Mouse (Mus musculus) limb, embryonic 11.5 days (tissue): ENCODE measurements at regions not wholly inside any gene's neighbourhood (a gene's known extent, or its start where the extent isn't known, plus 50 kb on each side); places are given as distances from the start of the nearest gene placed in this dataset.
A peak's percentile ranks its signal among the peaks of the same experiment; 100 is the strongest.

Experiments
- ATAC-seq: fragments of 200-750 bp; cut with Nextera tagmentation; 2 replicates; pipeline ENCODE4 v1.8.0; 2017; ENCODE audit warnings: low read depth; ENCODE audit not compliant: insufficient number of reproducible peaks, low FRiP score, low TSS enrichment
- DNase-seq: peaks from one replicate; pipeline ENCODE4 v3.0.0-alpha.2; 2015; ENCODE audit warnings: low spot score
- H3K27ac ChIP-seq: fragments of 300-500 bp; sonication (generic); replicated peaks from 2 replicates; pipeline ENCODE4 v1.5.1; 2014; ENCODE audit warnings: low read depth, mild to moderate bottlenecking, low read length
- H3K27me3 ChIP-seq: fragments of 300-500 bp; sonication (generic); 2 replicates; pipeline ENCODE4 v1.6.1; 2014; ENCODE audit warnings: mild to moderate bottlenecking, low read length, mixed read lengths; ENCODE audit not compliant: control insufficient read depth, insufficient read depth
- H3K36me3 ChIP-seq: fragments of 300-500 bp; sonication (generic); 2 replicates; pipeline ENCODE4 v1.6.1; 2014; ENCODE audit warnings: mild to moderate bottlenecking, low read length, moderate library complexity, mixed read lengths; ENCODE audit not compliant: control insufficient read depth, insufficient read depth
- H3K4me1 ChIP-seq: fragments of 300-500 bp; sonication (generic); 2 replicates; pipeline ENCODE4 v1.6.1; 2014; ENCODE audit warnings: low read length, mixed read lengths; ENCODE audit not compliant: control insufficient read depth, insufficient read depth
- H3K4me2 ChIP-seq: fragments of 300-500 bp; sonication (generic); 2 replicates; pipeline ENCODE4 v1.6.1; 2014; ENCODE audit warnings: low read depth, mild to moderate bottlenecking, moderate library complexity; ENCODE audit not compliant: severe bottlenecking
- H3K4me3 ChIP-seq: fragments of 300-500 bp; sonication (generic); 2 replicates; pipeline ENCODE4 v1.5.1; 2014; ENCODE audit warnings: low read depth, low read length
- H3K9ac ChIP-seq: fragments of 300-500 bp; sonication (generic); 2 replicates; pipeline ENCODE4 v1.6.1; 2014; ENCODE audit warnings: mild to moderate bottlenecking, low read length
- H3K9me3 ChIP-seq: fragments of 300-500 bp; sonication (generic); 2 replicates; pipeline ENCODE4 v1.6.1; 2016; ENCODE audit warnings: low read length; ENCODE audit not compliant: control insufficient read depth
- WGBS: fragments of 180-500 bp; shearing (Covaris S2); extraction: QIAGEN DNeasy Blood & Tissue Kit; methylation state at CpG from one replicate; pipeline ENCODE4 v1.1.7; 2014; 5-methylcytosine and 5-hydroxymethylcytosine counted together

DNA sequence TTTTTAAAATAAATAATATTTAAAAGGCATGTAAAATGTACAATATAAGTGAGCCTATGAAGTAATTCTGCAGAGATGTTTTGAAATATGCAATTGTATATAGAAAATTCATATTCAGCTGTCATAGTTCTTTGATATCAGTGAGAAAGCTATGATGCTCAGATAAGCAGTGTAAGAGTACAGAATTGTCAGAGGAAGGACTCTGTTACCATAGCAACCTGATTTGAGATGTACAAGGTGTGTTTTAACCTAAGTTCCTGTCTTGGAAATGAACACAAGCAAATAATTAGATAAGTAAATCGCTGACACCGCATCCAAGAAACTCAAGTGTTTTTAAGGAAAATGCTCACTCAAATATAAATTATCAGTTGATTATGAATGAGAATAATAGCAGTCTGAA, 271.8 kb downstream of the Gabrg2 start:
- ATAC-seq = no peak
- Histone ChIP-seq H3K4me1 (no peaks in the 10 kb centered on the region), H3K9ac (no peak overlapping the region), H3K36me3 (no peaks in the 10 kb centered on the region), H3K9me3 (no peaks in the 10 kb centered on the region), H3K27me3 (no peaks in the 10 kb centered on the region), H3K27ac (no peak overlapping the region), H3K4me3 (no peak overlapping the region), H3K4me2 (no peak overlapping the region)
- DNase-seq = no peak
- 95% methylated on average over 2 of the region's 2 CpGs for WGBS

DNA sequence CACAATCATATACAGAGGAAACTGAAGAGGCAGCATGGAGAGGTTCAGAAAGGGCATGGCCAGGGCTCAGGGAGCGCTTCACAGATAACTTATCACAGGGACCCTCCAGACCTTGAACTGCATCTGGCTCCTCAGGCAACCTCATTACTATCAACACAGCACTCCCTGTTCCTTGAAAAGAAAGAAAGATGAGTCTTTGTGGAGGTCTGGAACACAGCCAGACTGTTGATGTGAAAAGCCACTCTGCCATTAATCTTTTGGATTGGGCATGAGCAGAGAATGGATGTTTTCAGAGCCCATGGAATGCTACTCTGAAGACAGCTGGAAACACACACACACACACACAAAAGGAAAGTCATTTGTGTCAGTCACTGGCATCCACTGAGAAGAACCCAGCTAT, 284.0 kb downstream of the Gabrg2 start:
- Histone ChIP-seq H3K9ac (no peak overlapping the region), H3K9me3 (no peaks in the 10 kb centered on the region), H3K27ac (no peak overlapping the region), H3K36me3 (no peaks in the 10 kb centered on the region), H3K4me3 (no peak overlapping the region), H3K27me3 (no peaks in the 10 kb centered on the region), H3K4me2 (no peak overlapping the region), H3K4me1 (no peaks in the 10 kb centered on the region)
- ATAC-seq (no peak), DNase-seq (no peak)
- 85% methylated on average over 1 of the region's 1 CpGs for WGBS

GRCm38 (mm10) chr11:41690682-41691081, 310.0 kb downstream of the Gabrg2 start:
- no peak for ATAC-seq

DNA sequence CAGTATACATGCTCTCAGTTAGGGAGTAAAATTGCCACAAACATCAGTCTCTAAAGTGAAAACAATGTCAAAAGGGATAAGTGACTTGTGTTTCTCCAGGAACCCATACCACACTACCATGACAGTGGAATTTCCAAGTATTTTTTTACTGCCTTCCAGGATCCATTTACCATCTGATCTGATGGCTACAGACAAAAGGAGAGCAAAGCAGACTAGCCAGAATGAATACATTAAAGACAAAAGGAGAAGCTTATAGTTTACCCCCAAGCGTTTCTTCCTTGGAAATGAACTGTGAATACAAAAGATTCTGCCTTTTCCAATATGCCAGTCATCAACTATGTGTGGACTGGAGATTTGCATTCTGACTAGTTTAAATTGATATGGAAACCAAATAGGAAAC, 317.7 kb downstream of the Gabrg2 start:
- WGBS = 82% methylated on average over 1 of the region's 1 CpGs
- Histone ChIP-seq H3K4me3 (no peak overlapping the region), H3K9me3 (no peaks in the 10 kb centered on the region), H3K9ac (no peak overlapping the region), H3K27ac (no peak overlapping the region), H3K4me2 (no peak overlapping the region), H3K4me1 (no peaks in the 10 kb centered on the region), H3K27me3 (no peaks in the 10 kb centered on the region), H3K36me3 (no peaks in the 10 kb centered on the region)
- DNase-seq (no peak), ATAC-seq (no peak)

More at GRCm38 (mm10) chr11:41690682-41691081, 310.0 kb downstream of the Gabrg2 start:
- no peak overlapping the region for H3K4me3 ChIP-seq
- H3K4me2 ChIP-seq = no peak overlapping the region
- H3K9me3 ChIP-seq = no peaks in the 10 kb centered on the region
- no peak overlapping the region for H3K27ac ChIP-seq
- H3K9ac ChIP-seq = no peak overlapping the region
- H3K36me3 ChIP-seq = no peaks in the 10 kb centered on the region
- 83% methylated on average over 3 of the region's 3 CpGs for whole genome bisulfite sequencing
- no peaks in the 10 kb centered on the region for H3K4me1 ChIP-seq
- DNase-seq = no peak
- H3K27me3 ChIP-seq = no peaks in the 10 kb centered on the region

DNA sequence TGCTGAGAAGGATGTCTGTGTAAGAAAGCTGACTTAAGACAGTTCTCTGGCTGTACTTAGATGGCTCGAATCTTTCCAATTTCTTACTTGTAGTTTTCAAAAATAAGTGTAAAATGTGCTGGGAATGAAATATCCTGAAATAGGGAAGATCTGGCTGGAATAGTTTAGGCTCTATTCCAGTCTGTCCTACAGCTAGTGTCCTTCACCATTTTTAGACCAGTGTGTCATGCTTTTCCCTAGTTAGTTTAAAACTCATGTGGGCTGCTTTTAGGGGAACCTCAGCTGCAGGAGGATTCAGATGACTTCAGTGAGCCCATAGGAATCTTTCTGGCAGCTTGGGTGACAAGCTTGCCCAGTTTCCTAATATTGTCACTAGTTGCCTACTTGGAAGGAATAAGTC, 348.1 kb downstream of the Gabrg2 start:
- WGBS = 83% methylated on average over 1 of the region's 1 CpGs
- Histone ChIP-seq H3K36me3 (no peaks in the 10 kb centered on the region), H3K4me2 (no peak overlapping the region), H3K27me3 (no peaks in the 10 kb centered on the region), H3K9ac (no peak overlapping the region), H3K4me1 (no peaks in the 10 kb centered on the region), H3K4me3 (no peak overlapping the region), H3K27ac (no peak overlapping the region), H3K9me3 (no peaks in the 10 kb centered on the region)
- ATAC-seq (no peak), DNase-seq (no peak)

- 19% methylated on average over 4 of the region's 4 CpGs for WGBS
- Histone ChIP-seq H3K4me1 (peaks cover 4% of the 10 kb centered on the region; the same call in 1 of the 2 replicates), H3K27me3 (no peaks in the 10 kb centered on the region), H3K4me2 (no peak overlapping the region), H3K36me3 (no peaks in the 10 kb centered on the region), H3K27ac (no peak overlapping the region), H3K9ac (no peak overlapping the region), H3K9me3 (no peaks in the 10 kb centered on the region), H3K4me3 (no peak overlapping the region)
- no peak for DNase-seq
- 0 out of 2 replicates have a peak, but pooled peaks have one; percentile 15 for ATAC-seq
These were observed 355.2 kb downstream of the Gabrg2 start for GRCm38 (mm10) chr11:41645502-41645891.

DNA sequence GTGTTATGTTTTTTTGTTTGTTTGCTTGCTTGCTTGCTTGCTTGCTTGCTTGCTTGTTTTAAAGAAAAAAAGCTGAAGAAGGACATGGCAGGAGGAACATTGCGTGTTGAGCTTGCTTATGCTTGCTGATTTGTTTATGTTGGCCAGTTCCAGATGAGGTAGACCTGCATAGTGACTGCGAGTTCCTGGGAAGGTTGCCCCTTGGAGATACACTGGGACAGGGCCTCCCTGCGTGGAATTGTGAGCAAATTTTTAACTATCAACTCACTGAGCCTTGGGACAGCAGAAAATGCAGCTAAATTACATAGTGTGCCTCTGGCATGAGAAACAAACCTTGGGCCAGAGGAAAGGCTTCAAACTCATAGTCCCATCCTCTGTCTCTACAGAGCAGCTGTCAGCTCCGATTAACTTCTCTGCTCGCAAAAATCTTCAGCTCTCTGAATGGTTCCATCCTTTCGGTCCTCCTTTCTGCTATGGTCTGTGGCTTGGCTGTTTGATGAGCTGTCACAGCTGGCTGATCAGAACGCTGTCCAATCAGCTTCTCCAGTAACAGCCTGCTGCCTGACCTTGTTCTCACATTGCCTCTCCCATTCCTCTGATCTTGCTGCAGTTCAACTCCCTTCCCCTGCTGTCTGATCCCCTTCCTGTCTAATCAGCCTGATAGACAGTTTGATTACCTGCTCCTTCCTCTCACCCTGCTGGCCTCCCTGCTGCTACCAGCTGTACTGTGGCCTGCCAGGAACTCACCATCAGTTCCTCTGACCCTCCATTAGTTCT, 355.7 kb downstream of the Gabrg2 start:
- DNase-seq (peak; percentile 57), ATAC-seq (peak; percentile 92)
- no peak overlapping the region for H3K4me2 ChIP-seq
- no peaks in the 10 kb centered on the region for H3K27me3 ChIP-seq
- WGBS = 18% methylated on average over 7 of the region's 7 CpGs
- H3K4me3 ChIP-seq = no peak overlapping the region
- peaks cover 4% of the 10 kb centered on the region; the same call in 1 of the 2 replicates for H3K4me1 ChIP-seq
- no peaks in the 10 kb centered on the region for H3K9me3 ChIP-seq
- no peak overlapping the region for H3K9ac ChIP-seq
- H3K27ac ChIP-seq = no peak overlapping the region
- H3K36me3 ChIP-seq = no peaks in the 10 kb centered on the region

DNA sequence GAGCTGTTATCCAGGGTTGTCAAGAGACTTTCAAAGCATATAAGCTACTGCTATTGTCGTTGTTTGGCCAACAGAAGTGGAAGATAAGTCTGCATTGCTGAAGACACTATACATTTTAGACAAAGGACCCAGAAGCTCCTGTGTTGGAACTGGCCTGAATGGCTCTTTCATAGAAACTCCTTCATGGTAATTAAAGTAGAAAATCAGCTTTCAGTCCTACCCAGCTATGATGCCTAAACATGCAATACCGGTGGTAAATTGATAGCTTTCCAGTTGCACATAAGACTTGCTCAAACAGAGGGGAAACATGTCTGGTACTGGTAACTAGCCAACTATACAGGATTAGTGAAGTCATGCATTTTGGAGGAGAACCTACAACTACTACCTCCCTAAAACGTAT, 356.6 kb downstream of the Gabrg2 start:
- Histone ChIP-seq H3K4me1 (peaks cover 4% of the 10 kb centered on the region; the same call in 1 of the 2 replicates), H3K36me3 (no peaks in the 10 kb centered on the region), H3K4me3 (no peak overlapping the region), H3K9me3 (no peaks in the 10 kb centered on the region), H3K9ac (no peak overlapping the region), H3K4me2 (no peak overlapping the region), H3K27ac (no peak overlapping the region), H3K27me3 (no peaks in the 10 kb centered on the region)
- WGBS = 87% methylated on average over 3 of the region's 3 CpGs
- ATAC-seq (no peak), DNase-seq (no peak)

DNA sequence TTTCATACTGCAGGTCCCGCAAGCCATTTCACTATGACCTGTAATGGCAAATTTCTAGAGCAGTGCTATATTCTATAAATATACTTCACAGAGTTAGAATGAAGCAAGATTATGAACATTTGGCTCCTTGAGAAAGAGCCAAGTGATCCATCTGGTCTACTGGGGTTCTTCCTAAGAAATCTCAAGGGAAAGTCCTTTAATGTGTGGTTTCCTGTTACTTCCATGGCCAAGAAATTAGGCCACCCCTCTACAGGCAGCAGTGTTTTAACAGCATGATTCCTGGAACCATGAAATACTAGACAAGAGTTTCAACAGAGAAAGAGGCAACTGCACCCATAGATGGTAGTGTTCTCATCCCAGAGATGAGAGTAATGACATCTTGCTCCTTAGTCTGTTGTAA, 401.7 kb downstream of the Gabrg2 start:
- Histone ChIP-seq H3K36me3 (no peaks in the 10 kb centered on the region), H3K4me2 (no peak overlapping the region), H3K4me1 (no peaks in the 10 kb centered on the region), H3K27ac (no peak overlapping the region), H3K4me3 (no peak overlapping the region), H3K9me3 (no peaks in the 10 kb centered on the region), H3K9ac (no peak overlapping the region), H3K27me3 (no peaks in the 10 kb centered on the region)
- ATAC-seq (no peak), DNase-seq (no peak)
- WGBS = 97% methylated on average over 1 of the region's 1 CpGs
